Mouse (Mus musculus) stomach, postnatal 0 days (tissue): ENCODE data around the gene Tubg1. TPM values are rescaled to one million over a fixed set of nuclear protein-coding genes. Genes with fewer than 3 reads are reported as not detected.
A peak's percentile ranks its signal among the peaks of the same experiment; 100 is the strongest.

Experiments used
- ATAC-seq: fragments of 200-750 bp; cut with Nextera tagmentation; 2 replicates; pipeline ENCODE4 v1.8.0; 2017; ENCODE audit not compliant: low FRiP score, low TSS enrichment
- DNase-seq: peaks from one replicate; pipeline ENCODE4 v3.0.0-alpha.2; 2016; ENCODE audit warnings: low spot score
- H3K27ac ChIP-seq: fragments of 300-500 bp; sonication (generic); replicated peaks from 2 replicates; pipeline ENCODE4 v1.5.1; 2014; ENCODE audit warnings: mild to moderate bottlenecking, control low read depth
- H3K27me3 ChIP-seq: fragments of 300-500 bp; sonication (generic); 2 replicates; pipeline ENCODE4 v1.6.1; 2014; ENCODE audit warnings: low read length; ENCODE audit not compliant: control insufficient read depth, insufficient read depth
- H3K36me3 ChIP-seq: fragments of 300-500 bp; sonication (generic); 2 replicates; pipeline ENCODE4 v1.6.1; 2014; ENCODE audit warnings: low read length, mixed read lengths; ENCODE audit not compliant: control insufficient read depth, insufficient read depth
- H3K4me1 ChIP-seq: fragments of 300-500 bp; sonication (generic); replicated peaks from 2 replicates; pipeline ENCODE4 v1.6.1; 2014; ENCODE audit warnings: antibody characterized with exemption; ENCODE audit not compliant: control insufficient read depth, insufficient read depth
- H3K4me2 ChIP-seq: fragments of 300-500 bp; sonication (generic); replicated peaks from 2 replicates; pipeline ENCODE4 v1.6.1; 2014; ENCODE audit warnings: low read depth, mild to moderate bottlenecking, control low read depth, moderate library complexity
- H3K4me3 ChIP-seq: fragments of 300-500 bp; sonication (generic); 2 replicates; pipeline ENCODE4 v1.5.1; 2014; ENCODE audit warnings: low read depth, low read length, control low read depth
- H3K9ac ChIP-seq: fragments of 300-500 bp; sonication (generic); 2 replicates; pipeline ENCODE4 v1.6.1; 2014; ENCODE audit warnings: mild to moderate bottlenecking, low read length, control low read depth, mixed read lengths
- H3K9me3 ChIP-seq: fragments of 300-500 bp; sonication (generic); 2 replicates; pipeline ENCODE4 v1.6.1; 2016; ENCODE audit warnings: low read length; ENCODE audit not compliant: control insufficient read depth
- CTCF ChIP-seq: IDR thresholded peaks from 2 replicates; pipeline ENCODE4 v1.5.1; 2016; ENCODE audit warnings: antibody characterized with exemption, low read depth, mild to moderate bottlenecking, moderate library complexity
- EP300 ChIP-seq: optimal IDR thresholded peaks from 2 replicates; pipeline ENCODE3; 2016; ENCODE audit warnings: antibody characterized with exemption
- WGBS: fragments of 180-500 bp; shearing (Covaris S2); extraction: QIAGEN DNeasy Blood & Tissue Kit; methylation state at CpG from one replicate; pipeline ENCODE4 v1.1.7; 2014; 5-methylcytosine and 5-hydroxymethylcytosine counted together
- polyA plus RNA-seq: library from polyadenylated mRNA; unstranded; fragments of >200 nt; fragmentation: Nextera tagmentation; extraction: Ambion mirVana; gene quantifications from 2 replicates; pipeline ENCODE4 v1.2.1, GENCODE M21; 2015

The Tubg1 gene
- polyA plus RNA-seq, 1 experiment from 2014 or later: 29.8 TPM

- TF ChIP-seq EP300: no peak
- TF ChIP-seq CTCF: no peak
- peak overlapping the region; percentile 91 for H3K27ac ChIP-seq
- no peaks in the 10 kb centered on the region for H3K9me3 ChIP-seq
- peaks cover 25% of the 10 kb centered on the region for H3K36me3 ChIP-seq
- DNase-seq (peak; percentile 66), ATAC-seq (peak; percentile 40)
- H3K4me1 ChIP-seq: peaks cover 9% of the 10 kb centered on the region
- H3K4me2 ChIP-seq: peak overlapping the region; percentile 95
- no peaks in the 10 kb centered on the region for H3K27me3 ChIP-seq
- H3K4me3 ChIP-seq: peak overlapping the region; percentile 78
- 6% methylated on average over 8 of the region's 8 CpGs for WGBS
- peak overlapping the region; percentile 85 for H3K9ac ChIP-seq
These were observed 32.1 kb upstream of the Tubg1 start for GRCm38 (mm10) chr11:101087682-101088055.

- WGBS: 83% methylated on average over 1 of the region's 1 CpGs
- Histone ChIP-seq H3K4me3 (no peak overlapping the region), H3K4me2 (no peak overlapping the region), H3K27me3 (no peaks in the 10 kb centered on the region), H3K9me3 (no peaks in the 10 kb centered on the region), H3K9ac (no peak overlapping the region), H3K4me1 (peaks cover 9% of the 10 kb centered on the region), H3K27ac (no peak overlapping the region), H3K36me3 (peaks cover 27% of the 10 kb centered on the region)
- ATAC-seq (no peak), DNase-seq (no peak)
- TF ChIP-seq EP300 (no peak), CTCF (no peak)
These were observed 29.8 kb upstream of the Tubg1 start for GRCm38 (mm10) chr11:101089931-101090330.

GRCm38 (mm10) chr11:101094930-101095313 is 24.8 kb upstream of the Tubg1 start:
- Histone ChIP-seq H3K36me3 (peaks cover 45% of the 10 kb centered on the region), H3K9ac (peak overlapping the region; percentile 78), H3K4me2 (peak overlapping the region; percentile 91), H3K27me3 (no peaks in the 10 kb centered on the region), H3K4me1 (no peaks in the 10 kb centered on the region; the same call in 1 of the 2 replicates), H3K9me3 (no peaks in the 10 kb centered on the region), H3K27ac (peak overlapping the region; percentile 93), H3K4me3 (peak overlapping the region; percentile 64)
- DNase-seq (no peak), ATAC-seq (no peak)
- no peak for TF ChIP-seq EP300
- no peak for TF ChIP-seq CTCF
- 1% methylated on average over 18 of the region's 18 CpGs for WGBS

- peak; percentile 86 for TF ChIP-seq CTCF
- TF ChIP-seq EP300: no peak
- H3K27ac ChIP-seq: peak within 1 kb of the TSS; percentile 93
- no peaks in the 10 kb centered on the region; the same call in 1 of the 2 replicates for H3K4me1 ChIP-seq
- peak within 1 kb of the TSS; percentile 78 for H3K9ac ChIP-seq
- H3K27me3 ChIP-seq: no peaks in the 10 kb centered on the region
- no peaks in the 10 kb centered on the region for H3K9me3 ChIP-seq
- WGBS: under 1% methylated on average over 43 of the region's 43 CpGs
- H3K36me3 ChIP-seq: peaks cover 42% of the 10 kb centered on the region
- DNase-seq: peak; percentile 96
- H3K4me2 ChIP-seq: peak within 1 kb of the TSS; percentile 91
- peak; percentile 94 for ATAC-seq
- H3K4me3 ChIP-seq: peak within 1 kb of the TSS; percentile 64
These were observed 24.3 kb upstream of the Tubg1 start, which contains the start of gene Psmc3ip for GRCm38 (mm10) chr11:101095314-101096024. Psmc3ip (minus strand) TSS chr11:101095436.

GRCm38 (mm10) chr11:101098231-101098630 is 21.5 kb upstream of the Tubg1 start:
- no peak for TF ChIP-seq EP300
- no peak for TF ChIP-seq CTCF
- WGBS: 89% methylated on average over 8 of the region's 8 CpGs
- Histone ChIP-seq H3K4me1 (no peaks in the 10 kb centered on the region; the same call in 1 of the 2 replicates), H3K4me2 (no peak overlapping the region), H3K4me3 (no peak overlapping the region), H3K9me3 (no peaks in the 10 kb centered on the region), H3K27me3 (no peaks in the 10 kb centered on the region), H3K27ac (no peak overlapping the region), H3K9ac (no peak overlapping the region), H3K36me3 (peaks cover 38% of the 10 kb centered on the region)
- ATAC-seq (no peak), DNase-seq (no peak)

GRCm38 (mm10) chr11:101103011-101103410 is 16.7 kb upstream of the Tubg1 start:
- TF ChIP-seq CTCF (no peak), EP300 (peak; percentile 79)
- Histone ChIP-seq H3K36me3 (peaks cover 30% of the 10 kb centered on the region), H3K9ac (no peak overlapping the region), H3K4me2 (no peak overlapping the region), H3K27me3 (no peaks in the 10 kb centered on the region), H3K27ac (peak overlapping the region; percentile 80), H3K4me1 (no peaks in the 10 kb centered on the region), H3K4me3 (no peak overlapping the region), H3K9me3 (no peaks in the 10 kb centered on the region)
- no peak for DNase-seq
- ATAC-seq: peak; percentile 51; the same call in 1 of the 2 replicates
- 82% methylated on average over 5 of the region's 5 CpGs for WGBS
